Mouse (Mus musculus) kidney, embryonic 16.5 days (tissue): ENCODE measurements at regions not wholly inside any gene's neighbourhood (a gene's known extent, or its start where the extent isn't known, plus 50 kb on each side); places are given as distances from the start of the nearest gene placed in this dataset.

ENCODE experiments used
- ATAC-seq: fragments of 200-750 bp; cut with Nextera tagmentation; 2 replicates; pipeline ENCODE4 v1.8.0; 2017; ENCODE audit warnings: moderate TSS enrichment; ENCODE audit not compliant: low FRiP score, low TSS enrichment
- H3K27ac ChIP-seq: fragments of 300-500 bp; sonication (generic); 2 replicates; pipeline ENCODE4 v1.5.1; 2014; ENCODE audit warnings: low read length
- H3K27me3 ChIP-seq: fragments of 300-500 bp; sonication (generic); 2 replicates; pipeline ENCODE4 v1.6.1; 2014; ENCODE audit warnings: low read length, control low read depth, mixed read lengths; ENCODE audit not compliant: insufficient read depth
- H3K36me3 ChIP-seq: fragments of 300-500 bp; sonication (generic); 2 replicates; pipeline ENCODE4 v1.6.1; 2014; ENCODE audit warnings: low read length, control low read depth, mixed read lengths; ENCODE audit not compliant: insufficient read depth
- H3K4me1 ChIP-seq: fragments of 300-500 bp; sonication (generic); 2 replicates; pipeline ENCODE4 v1.6.1; 2014; ENCODE audit warnings: low read length, control low read depth, mixed read lengths; ENCODE audit not compliant: insufficient read depth
- H3K4me2 ChIP-seq: fragments of 300-500 bp; sonication (generic); replicated peaks from 2 replicates; pipeline ENCODE4 v1.6.1; 2014; ENCODE audit warnings: low read depth, low read length
- H3K4me3 ChIP-seq: fragments of 300-500 bp; sonication (generic); 2 replicates; pipeline ENCODE4 v1.5.1; 2014; ENCODE audit warnings: mild to moderate bottlenecking, low read length
- H3K9ac ChIP-seq: fragments of 300-500 bp; sonication (generic); replicated peaks from 2 replicates; pipeline ENCODE4 v1.6.1; 2014; ENCODE audit warnings: low read length
- H3K9me3 ChIP-seq: fragments of 300-500 bp; sonication (generic); 2 replicates; pipeline ENCODE4 v1.6.1; 2016; ENCODE audit warnings: low read length, control low read depth

DNA sequence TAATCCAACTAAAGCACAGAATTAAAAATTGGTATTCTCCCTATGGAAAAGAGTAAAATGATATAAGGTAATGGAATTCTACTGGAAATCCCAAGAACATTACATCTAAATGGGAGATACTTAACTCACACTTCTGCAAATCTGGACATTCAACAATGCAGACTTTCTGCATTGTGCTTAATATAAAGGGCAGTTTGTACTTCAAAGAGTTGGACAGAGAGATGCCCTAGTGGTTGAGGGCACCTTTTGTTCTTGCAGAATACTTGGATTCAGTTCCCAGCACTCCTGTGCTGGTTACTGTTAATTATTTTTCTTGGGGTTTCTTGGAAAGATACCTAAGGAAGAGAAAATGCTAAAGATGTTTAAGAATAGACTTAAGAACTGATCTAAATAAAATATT, 1135.7 kb upstream of the Gm12353 start:
- Histone ChIP-seq H3K27ac (no peak overlapping the region), H3K36me3 (no peaks in the 10 kb centered on the region), H3K4me1 (no peaks in the 10 kb centered on the region), H3K4me2 (no peak overlapping the region), H3K27me3 (no peaks in the 10 kb centered on the region), H3K4me3 (no peak overlapping the region), H3K9me3 (no peaks in the 10 kb centered on the region), H3K9ac (no peak overlapping the region)
- ATAC-seq = no peak
